Mouse (Mus musculus) thymus, adult 2 months (tissue): Measurements from ENCODE around the gene Pced1b. TPM values are rescaled to one million over a fixed set of nuclear protein-coding genes. Genes with fewer than 3 reads are reported as not detected.
"Not testable (repeated sequence)": the region's sequence is repeated elsewhere in the genome, so short reads cannot be mapped to it uniquely, and the experiment has no call there.

Experiments used
- DNase-seq: peaks from one replicate; pipeline ENCODE4 v3.0.0; 2021
- H3K27ac ChIP-seq: fragments of 200-500 bp; 2 replicates; pipeline ENCODE4 v1.5.1; 2012; ENCODE audit warnings: low read length, control low read depth; ENCODE audit not compliant: control insufficient read depth, insufficient read depth
- H3K27me3 ChIP-seq: fragments of 200-500 bp; 2 replicates; pipeline ENCODE4 v1.6.1; 2012; ENCODE audit warnings: mild to moderate bottlenecking, low read length, moderate library complexity, mixed read lengths; ENCODE audit not compliant: control insufficient read depth, insufficient read depth
- H3K36me3 ChIP-seq: fragments of 200-500 bp; 2 replicates; pipeline ENCODE4 v1.6.1; 2012; ENCODE audit warnings: mild to moderate bottlenecking, low read length, moderate library complexity; ENCODE audit not compliant: control insufficient read depth, insufficient read depth
- H3K4me1 ChIP-seq: fragments of 200-500 bp; replicated peaks from 2 replicates; pipeline ENCODE4 v1.6.1; 2012; ENCODE audit warnings: low read length; ENCODE audit not compliant: control insufficient read depth, insufficient read depth
- H3K4me3 ChIP-seq: fragments of 200-500 bp; 2 replicates; pipeline ENCODE4 v1.5.1; 2012; ENCODE audit warnings: mild to moderate bottlenecking, low read length, control low read depth, moderate library complexity; ENCODE audit not compliant: control insufficient read depth, insufficient read depth
- CTCF ChIP-seq: fragments of 200-500 bp; IDR thresholded peaks from 2 replicates; pipeline ENCODE4 v1.5.1; 2012; ENCODE audit warnings: mild to moderate bottlenecking, control low read depth, low read length, moderate library complexity, borderline replicate concordance; ENCODE audit not compliant: control insufficient read depth, poor library complexity, insufficient read depth; ENCODE audit errors: extremely low read depth
- POLR2A ChIP-seq: fragments of 200-500 bp; IDR thresholded peaks from 2 replicates; pipeline ENCODE4 v1.6.1; 2012; ENCODE audit warnings: mild to moderate bottlenecking, low read length, control low read depth, moderate library complexity; ENCODE audit not compliant: control insufficient read depth, poor library complexity, insufficient read depth; ENCODE audit errors: extremely low read depth
- WGBS: fragments of 180-500 bp; shearing (Covaris S2); methylation state at CpG from one replicate; pipeline ENCODE4 v1.1.7; 2018; 5-methylcytosine and 5-hydroxymethylcytosine counted together
- polyA plus RNA-seq: library from polyadenylated mRNA; depleted of rRNA; stranded (reverse); fragments of >200 nt; gene quantifications from 2 replicates; pipeline ENCODE4 v1.2.3, GENCODE M21; 2012

Gene Pced1b
- polyA plus RNA-seq, 1 experiment: 26.7 TPM

- Histone ChIP-seq H3K4me3 (no peak overlapping the region), H3K4me1 (no peaks in the 10 kb centered on the region), H3K36me3 (no peaks in the 10 kb centered on the region), H3K27ac (no peak overlapping the region), H3K27me3 (no peaks in the 10 kb centered on the region)
- 97% methylated on average over 14 of the region's 14 CpGs for WGBS
- TF ChIP-seq CTCF: no peak
- no peak for TF ChIP-seq POLR2A
- no peak for DNase-seq
Observed at GRCm38 (mm10) chr15:97383523-97384141, 136.7 kb downstream of the Pced1b start.

- H3K27me3 ChIP-seq: no peaks in the 10 kb centered on the region
- no peak overlapping the region for H3K4me3 ChIP-seq
- no peak overlapping the region for H3K27ac ChIP-seq
- H3K4me1 ChIP-seq: no peaks in the 10 kb centered on the region; the same call in 1 of the 2 replicates
- no peaks in the 10 kb centered on the region for H3K36me3 ChIP-seq
- 97% methylated on average over 28 of the region's 28 CpGs for WGBS
- TF ChIP-seq CTCF (no peak), POLR2A (no peak)
- DNase-seq: no peak
Observed at GRCm38 (mm10) chr15:97384170-97385018, 137.5 kb downstream of the Pced1b start.

GRCm38 (mm10) chr15:97385174-97385573 lies 138.3 kb downstream of the Pced1b start:
- not testable (repeated sequence) for H3K36me3 ChIP-seq, DNase-seq, H3K4me3 ChIP-seq, H3K27ac ChIP-seq, H3K4me1 ChIP-seq, H3K27me3 ChIP-seq
- 97% methylated on average over 10 of the region's 10 CpGs for WGBS

GRCm38 (mm10) chr15:97387793-97388192 lies 140.9 kb downstream of the Pced1b start:
- TF ChIP-seq CTCF: no peak
- TF ChIP-seq POLR2A: no peak
- Histone ChIP-seq H3K27me3 (no peaks in the 10 kb centered on the region), H3K4me3 (no peak overlapping the region), H3K27ac (no peak overlapping the region), H3K4me1 (no peaks in the 10 kb centered on the region; the same call in 1 of the 2 replicates), H3K36me3 (no peaks in the 10 kb centered on the region)
- no peak for DNase-seq
- WGBS: 97% methylated on average over 6 of the region's 6 CpGs

- Histone ChIP-seq H3K27ac (peak overlapping the region; percentile 43; the same call in 1 of the 2 replicates), H3K4me1 (no peaks in the 10 kb centered on the region; the same call in 1 of the 2 replicates), H3K36me3 (no peaks in the 10 kb centered on the region), H3K27me3 (no peaks in the 10 kb centered on the region), H3K4me3 (no peak overlapping the region)
- WGBS: 77% methylated on average over 4 of the region's 4 CpGs
- DNase-seq: no peak
- TF ChIP-seq POLR2A: no peak
- no peak for TF ChIP-seq CTCF
Observed at GRCm38 (mm10) chr15:97389577-97389976, 142.7 kb downstream of the Pced1b start.

GRCm38 (mm10) chr15:97390778-97391177 lies 143.9 kb downstream of the Pced1b start:
- 53% methylated on average over 2 of the region's 2 CpGs for WGBS
- H3K4me3 ChIP-seq: no peak overlapping the region
- H3K27me3 ChIP-seq: no peaks in the 10 kb centered on the region
- no peak overlapping the region for H3K27ac ChIP-seq
- no peak for TF ChIP-seq POLR2A
- TF ChIP-seq CTCF: no peak
- no peak for DNase-seq
- H3K4me1 ChIP-seq: no peaks in the 10 kb centered on the region; the same call in 1 of the 2 replicates
- no peaks in the 10 kb centered on the region for H3K36me3 ChIP-seq

- Histone ChIP-seq H3K36me3 (no peaks in the 10 kb centered on the region), H3K4me1 (no peaks in the 10 kb centered on the region; the same call in 1 of the 2 replicates), H3K4me3 (no peak overlapping the region), H3K27me3 (no peaks in the 10 kb centered on the region), H3K27ac (peak overlapping the region; percentile 12; the same call in 1 of the 2 replicates)
- TF ChIP-seq POLR2A (no peak), CTCF (no peak)
- no peak for DNase-seq
- 81% methylated on average over 2 of the region's 2 CpGs for WGBS
Observed at GRCm38 (mm10) chr15:97391436-97391835, 144.5 kb downstream of the Pced1b start.
